Mouse (Mus musculus) testis, adult 2 months (tissue): Measurements from ENCODE around the gene Gltp.

ENCODE experiments used
- CTCF ChIP-seq: fragments of 200-500 bp; IDR thresholded peaks from 2 replicates; pipeline ENCODE4 v1.5.1; 2012; ENCODE audit warnings: low read depth, mild to moderate bottlenecking, inconsistent platforms, low read length, moderate library complexity; ENCODE audit not compliant: control insufficient read depth, insufficient read depth, insufficient replicate concordance
- POLR2A ChIP-seq: fragments of 200-500 bp; IDR thresholded peaks from 2 replicates; pipeline ENCODE4 v1.6.1; 2012; ENCODE audit warnings: low read depth, mild to moderate bottlenecking, inconsistent platforms, low read length, moderate library complexity; ENCODE audit not compliant: control insufficient read depth

DNA sequence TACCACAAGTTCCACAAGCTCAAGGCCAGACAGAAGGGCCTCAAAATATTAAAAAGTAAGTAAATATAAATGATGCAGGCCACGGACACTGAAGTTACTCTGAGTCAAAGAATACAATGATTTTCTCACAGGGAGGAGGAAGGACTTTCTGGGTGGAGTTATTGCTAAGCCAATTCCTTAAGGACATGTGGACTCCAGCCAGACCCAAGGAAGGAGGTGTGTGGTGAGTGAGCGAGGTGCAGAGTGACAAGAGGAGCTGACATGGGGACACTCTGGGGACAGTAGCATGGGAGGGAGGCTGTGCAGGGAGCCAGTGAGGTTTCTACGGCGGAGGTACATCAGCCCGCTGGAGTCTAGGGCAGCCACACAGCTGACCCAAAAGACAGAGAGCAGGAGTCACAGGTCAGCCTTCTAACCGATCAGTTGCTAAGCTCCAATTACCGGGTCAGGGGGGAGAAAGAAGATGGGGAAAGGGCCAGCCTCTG is 4.0 kb downstream of the Gltp start:
- no peak for TF ChIP-seq CTCF
- TF ChIP-seq POLR2A, result no peak
